Mouse (Mus musculus): ENCODE data around the gene Cyp2j6.
"Not testable (repeated sequence)": the region's sequence is repeated elsewhere in the genome, so short reads cannot be mapped to it uniquely, and the experiment has no call there.

Gene Cyp2j6

DNA sequence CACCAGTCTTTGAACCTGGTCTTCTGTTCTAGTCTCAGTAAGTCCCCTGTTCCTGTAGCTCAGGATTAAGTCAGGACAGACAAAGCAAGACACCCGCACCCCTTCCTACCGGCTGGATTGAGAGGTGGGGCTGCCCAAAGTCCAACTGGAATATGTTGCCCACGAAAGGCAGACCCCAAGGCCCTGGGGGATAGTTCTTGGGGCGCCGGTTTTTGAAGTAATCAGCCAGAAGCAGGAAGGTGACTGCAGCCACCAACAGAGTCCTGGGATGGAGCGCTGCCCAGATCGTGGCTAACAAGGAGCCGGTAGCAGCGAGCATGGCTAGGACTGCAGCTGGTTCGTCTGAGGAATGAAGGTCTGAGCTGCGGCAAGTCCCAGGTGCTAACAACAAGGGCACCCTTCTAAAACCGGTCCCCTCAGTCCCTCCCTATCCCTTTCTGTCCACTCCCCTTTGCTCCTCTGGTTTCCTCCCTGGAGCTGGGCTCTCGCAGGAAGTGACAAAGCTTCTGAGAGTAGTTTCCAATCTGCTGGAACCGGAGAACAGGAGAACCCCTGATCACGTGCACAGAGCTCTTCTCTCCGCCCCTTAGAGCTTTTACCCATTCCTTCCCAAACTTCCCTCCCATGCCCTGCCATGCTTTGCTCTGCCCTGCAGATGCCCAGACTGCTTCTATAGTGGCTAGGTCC is at the start of gene Cyp2j6:
Gene Cyp2j6, minus strand, starts transcription at position 529 of the 687 bp plus-strand sequence.
- DNase-seq (ENCODE audit: low spot score): peak; percentile 14

DNA sequence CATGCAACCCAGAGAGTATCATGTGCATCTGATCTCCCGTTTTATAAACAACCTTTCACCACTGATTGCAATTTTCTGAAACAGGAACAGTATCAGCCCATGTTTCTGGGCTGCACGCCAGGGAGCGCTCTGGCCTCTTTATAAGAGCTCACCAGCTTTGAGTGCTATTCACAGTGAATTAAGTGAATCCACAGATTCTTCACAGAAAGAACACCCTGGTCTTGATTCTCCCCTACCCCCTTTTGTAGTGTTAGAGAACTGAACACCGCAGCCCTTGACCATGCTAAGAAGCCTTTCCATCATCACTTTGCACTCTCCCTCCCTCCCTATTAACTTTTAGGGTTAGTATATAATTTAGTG is 38.3 kb upstream of the Cyp2j6 start:
- peak; percentile 19 for DNase-seq (ENCODE audit: low spot score)

DNA sequence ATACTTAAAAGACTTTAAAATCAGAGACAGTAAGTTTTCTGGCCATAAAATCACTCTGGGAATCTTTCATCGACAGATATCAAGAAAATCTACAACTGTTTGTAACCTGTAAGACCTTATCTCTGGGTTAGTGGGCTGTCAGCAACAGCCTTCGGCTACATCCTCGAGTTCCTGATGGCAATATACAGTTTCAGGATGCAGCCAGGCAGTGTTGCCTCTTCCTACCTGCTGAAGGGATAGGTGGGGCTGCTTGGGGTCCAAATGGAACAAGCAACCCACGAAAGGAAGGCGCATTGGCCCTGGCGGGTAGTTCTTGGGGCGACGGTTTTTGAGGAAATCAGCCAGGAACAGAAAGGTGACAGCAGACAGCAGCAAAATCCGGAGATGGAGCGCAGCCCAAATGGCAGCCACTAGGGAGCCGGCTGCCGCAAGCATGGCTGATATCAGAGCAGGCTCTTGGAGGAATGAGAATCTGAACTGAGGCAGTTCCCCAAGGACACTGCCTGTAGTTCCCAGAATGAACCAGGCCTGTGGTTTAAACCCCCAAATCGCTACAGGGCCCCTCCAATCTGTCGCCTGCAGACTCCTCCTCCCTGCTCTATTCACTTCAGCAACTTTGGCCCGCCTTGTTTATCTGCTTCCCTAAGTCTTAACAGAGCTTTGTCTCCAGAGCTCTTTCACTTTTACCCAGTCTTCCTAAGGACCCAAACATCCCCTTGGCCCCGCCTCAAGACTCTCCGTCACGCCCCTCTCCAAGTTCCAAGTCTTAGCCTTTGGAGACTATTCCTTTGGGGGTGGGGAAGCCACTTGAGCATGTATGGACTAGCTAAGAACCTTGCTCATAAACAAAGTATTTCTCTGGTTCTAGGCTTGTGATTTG is 37.7 kb upstream of the Cyp2j6 start, which contains the start of gene Cyp2j9:
Gene Cyp2j9, minus strand, starts transcription at position 668 of the 880 bp plus-strand sequence.
- peak; percentile 49 for DNase-seq (ENCODE audit: low spot score)

DNA sequence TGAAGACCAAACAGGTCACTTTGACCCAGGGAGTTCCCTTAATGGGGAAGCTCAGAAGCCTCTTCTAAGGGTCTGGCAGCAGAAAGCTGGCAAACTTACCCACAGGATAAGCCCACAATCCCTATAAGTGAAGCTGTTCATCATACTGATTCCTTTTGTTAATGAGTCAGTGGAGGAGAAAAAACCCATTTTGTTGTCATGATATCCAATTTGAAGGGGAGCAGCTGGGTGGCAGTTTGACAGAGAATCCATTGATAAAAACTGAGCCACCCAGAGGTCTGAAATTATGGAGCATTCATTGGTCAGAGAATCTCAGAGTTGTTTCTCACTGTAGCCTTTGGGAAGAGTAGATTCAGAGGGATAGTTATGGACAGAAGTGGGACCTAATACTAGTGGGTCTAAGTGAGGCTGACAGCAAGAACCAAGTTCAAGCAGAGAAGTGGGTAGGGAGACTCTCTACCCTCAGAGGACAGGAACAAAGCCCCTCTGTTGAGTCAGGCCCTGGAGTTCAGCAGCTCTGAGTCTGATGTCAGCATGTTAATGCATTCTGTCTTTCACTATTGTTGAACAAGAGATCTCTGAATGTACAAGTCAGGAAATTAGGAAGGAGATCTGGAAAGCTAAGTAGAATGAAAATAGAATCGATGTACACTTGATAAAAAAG is 28.1 kb upstream of the Cyp2j6 start:
- DNase-seq (ENCODE audit: low spot score): no peak

DNA sequence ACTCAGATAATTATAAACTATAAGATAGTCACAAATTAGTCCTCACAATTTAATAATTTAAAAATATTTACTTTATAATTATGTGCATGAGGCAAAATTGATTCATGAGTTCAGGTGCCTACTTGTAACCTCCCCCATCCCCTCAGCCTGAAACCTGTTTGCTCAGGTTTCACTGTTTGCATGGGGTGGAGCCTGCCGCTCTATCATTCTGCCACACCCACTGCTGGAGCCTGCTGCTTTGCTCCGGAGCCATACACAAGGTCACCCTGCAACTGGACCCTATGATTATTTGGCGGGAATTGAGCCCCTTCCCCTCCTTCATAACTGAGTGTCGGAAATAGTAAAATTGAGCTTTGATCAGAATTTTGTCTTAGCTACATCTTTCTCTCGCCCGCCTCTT is 26.9 kb upstream of the Cyp2j6 start:
- not testable (repeated sequence) for DNase-seq (ENCODE audit: low spot score)

DNA sequence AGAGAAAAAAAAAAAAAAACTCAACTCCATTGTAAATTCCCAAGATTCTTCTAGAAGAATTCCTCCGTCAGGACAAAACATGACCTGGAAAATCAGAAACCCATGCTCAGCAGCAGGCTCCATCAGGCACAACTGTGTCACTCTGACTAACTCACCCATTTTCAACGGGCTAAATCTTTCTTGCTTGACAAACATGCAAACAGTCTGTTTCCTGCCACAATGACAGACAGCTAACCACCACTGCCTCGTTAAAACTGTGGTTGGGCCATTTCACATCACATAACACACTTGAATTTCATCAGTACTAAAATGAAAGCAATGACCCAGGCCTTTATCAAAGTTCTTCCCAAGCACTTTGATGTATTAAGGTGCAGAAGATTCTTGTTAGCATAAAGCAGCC is 16.0 kb upstream of the Cyp2j6 start:
- DNase-seq (ENCODE audit: low spot score): no peak

DNA sequence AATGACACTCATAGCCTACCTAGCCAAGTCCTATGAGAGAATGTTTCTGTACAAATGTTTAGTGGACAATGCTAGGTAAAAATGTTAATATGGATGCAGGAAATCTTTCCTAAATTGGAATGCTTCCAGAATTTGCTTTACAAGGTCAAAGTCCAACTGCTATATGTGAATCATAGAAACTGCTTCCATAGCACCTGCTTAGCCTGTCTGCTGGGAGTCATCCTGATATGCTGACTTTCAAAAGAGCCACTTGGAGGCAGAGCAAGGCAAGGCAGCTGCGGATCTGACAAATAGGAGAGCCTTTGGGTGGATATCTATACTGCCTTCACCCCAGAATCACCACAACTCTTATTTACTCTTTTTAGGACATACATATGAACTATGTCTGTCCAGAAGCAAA is 14.5 kb upstream of the Cyp2j6 start:
- no peak for DNase-seq (ENCODE audit: low spot score)

DNA sequence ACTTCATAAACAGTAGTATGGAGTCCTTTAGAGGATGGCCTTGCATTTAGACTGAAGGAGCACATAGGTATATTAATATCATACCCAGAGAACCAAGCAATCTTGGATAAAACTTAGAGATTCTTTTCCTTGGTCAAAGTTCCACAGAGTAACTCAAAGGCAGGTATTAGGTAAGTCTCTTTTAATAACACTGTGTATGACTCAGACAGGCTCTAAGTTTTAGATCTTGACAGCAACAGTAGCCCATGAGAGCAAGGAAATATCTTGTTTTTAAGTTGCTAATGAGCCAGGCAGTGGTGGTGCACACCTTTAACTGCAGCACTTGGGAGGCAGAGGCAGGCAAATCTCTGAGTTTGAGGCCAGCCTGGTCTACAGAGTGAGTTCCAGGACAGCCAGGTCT is 12.3 kb upstream of the Cyp2j6 start:
- DNase-seq (ENCODE audit: low spot score): no peak

DNA sequence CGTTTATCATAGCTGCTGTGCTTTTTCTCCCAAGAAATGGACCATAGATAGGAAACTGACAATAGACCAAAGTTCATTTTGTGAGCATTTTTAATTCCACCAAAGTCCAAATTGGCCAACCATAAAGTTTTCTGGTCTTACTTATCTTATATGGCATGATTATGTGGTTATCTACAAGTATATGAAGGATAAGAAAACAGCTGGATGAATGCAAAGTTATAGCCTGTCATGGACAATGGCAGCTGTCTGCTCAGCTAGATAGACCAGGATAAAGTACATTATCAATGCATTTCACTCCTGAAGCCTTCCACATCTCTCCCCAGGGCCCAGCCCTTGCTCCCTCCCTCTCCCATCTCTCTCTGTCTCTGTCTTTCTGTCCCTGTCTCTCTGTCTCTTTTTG is 7.0 kb upstream of the Cyp2j6 start:
- DNase-seq (ENCODE audit: low spot score): no peak

DNA sequence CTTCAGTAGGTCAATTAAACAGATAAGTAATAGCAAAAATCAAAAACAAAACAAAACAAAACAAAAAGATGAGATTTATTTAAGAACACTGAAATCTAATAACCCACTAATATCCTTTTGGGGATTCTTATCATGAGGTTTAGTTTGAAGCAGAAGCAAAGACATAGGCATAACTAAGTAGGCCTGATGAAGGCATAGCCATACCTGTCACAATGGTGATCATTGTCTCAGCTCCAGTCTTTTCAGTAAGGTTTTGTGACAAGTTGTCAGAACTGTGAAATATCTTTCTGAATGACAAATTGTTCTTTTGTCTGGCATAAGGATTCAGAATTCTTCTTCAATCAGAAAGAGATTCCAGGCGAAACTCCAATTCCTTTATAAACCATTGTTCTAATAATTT is 6.3 kb upstream of the Cyp2j6 start:
- no peak for DNase-seq (ENCODE audit: low spot score)

DNA sequence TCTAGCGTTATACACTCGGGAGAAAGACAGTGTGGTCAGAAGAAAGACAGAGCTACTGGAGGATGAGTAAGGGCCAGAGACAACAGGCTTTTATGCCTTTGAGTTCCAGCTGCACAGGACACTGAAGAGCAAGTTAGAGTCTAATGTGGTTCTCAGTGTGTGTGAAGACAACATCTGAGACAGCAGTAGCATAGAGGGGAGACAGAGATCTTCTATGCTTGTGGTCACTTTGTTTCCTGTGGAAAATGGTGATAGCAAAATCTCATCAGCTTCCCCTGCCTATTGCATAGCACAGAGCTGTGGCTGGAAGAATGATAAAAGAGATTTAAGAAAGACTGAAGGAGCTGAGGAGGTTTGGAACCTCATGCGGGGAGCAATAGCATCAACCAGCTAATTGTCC is 1.8 kb downstream of the Cyp2j6 start:
- DNase-seq (ENCODE audit: low spot score): no peak

DNA sequence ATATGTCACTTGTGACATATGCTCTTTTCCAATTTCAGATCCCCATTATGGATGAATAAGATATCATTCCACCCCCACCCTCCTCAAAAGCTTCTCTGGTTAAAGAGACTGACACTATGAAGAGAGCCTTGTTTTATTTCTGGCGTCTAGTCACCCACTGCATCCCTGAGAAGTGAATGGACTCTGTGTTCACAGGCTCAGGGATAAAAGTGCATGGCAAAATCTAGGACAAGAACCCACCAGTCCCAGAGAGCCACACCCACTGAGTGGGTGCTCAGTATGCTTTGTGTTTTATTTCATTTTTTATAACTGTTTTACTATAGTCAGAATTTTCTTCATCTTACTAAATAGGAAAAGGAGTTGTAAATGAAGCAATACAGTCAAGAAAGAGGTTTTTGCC is 7.5 kb downstream of the Cyp2j6 start:
- DNase-seq (ENCODE audit: low spot score): no peak

DNA sequence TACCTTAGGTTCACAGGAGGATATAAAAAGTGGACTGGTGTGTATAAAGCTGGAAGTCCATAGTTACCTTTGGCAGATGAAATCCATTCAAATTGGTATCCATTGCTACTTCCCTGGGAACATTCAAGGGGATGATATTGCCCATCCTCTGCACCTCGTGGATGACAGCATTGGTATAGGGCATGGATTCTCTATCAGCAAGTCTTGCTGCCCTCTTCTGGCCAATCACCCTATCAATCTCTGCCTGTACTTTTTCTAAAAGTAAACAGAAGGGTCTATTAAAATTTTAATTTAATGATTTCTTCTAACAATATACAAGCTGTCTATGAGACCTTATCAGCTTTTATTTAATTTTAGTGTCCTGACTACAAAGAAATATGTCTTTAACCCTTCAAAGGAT is 27.7 kb downstream of the Cyp2j6 start:
- no peak for DNase-seq (ENCODE audit: low spot score)

DNA sequence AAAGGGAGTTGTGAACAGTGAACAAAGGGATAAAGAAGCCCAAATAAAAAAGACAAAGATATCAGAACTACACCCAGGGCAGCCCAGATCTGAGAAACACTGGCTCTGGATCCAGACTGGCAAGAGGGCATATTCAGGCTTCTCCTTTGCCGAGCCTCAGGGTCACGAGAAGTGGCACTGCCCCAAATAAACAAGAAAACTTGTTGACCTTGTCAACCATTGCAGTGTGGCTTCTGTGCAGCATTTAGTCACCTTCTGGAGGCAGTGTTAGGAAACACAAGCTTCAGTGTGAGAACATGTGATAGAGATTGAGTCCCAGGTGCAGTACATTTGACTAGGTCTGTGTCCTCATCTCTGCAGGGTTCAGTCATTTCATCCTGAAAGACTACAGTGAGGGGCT is 31.2 kb downstream of the Cyp2j6 start:
- peak; percentile 19 for DNase-seq (ENCODE audit: low spot score)

DNA sequence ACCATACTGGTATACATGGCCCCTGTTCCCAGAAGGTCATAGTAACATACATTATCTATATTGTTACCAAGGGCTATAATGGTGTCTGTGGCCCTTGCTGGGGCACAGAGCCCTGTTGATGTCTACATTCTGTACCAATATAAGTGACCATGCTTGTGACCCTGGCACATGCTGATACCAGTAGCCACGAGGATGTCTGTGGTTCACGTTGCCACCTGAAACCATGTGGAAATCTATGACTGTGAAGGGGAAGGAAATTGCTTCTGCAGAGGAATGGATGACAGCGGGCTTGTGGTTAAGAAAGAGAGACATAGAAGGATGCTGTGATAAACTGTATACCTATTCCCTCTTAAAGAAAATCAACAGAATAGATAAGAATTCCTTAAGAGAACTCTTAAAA is 43.4 kb downstream of the Cyp2j6 start:
- no peak for DNase-seq (ENCODE audit: low spot score)

DNA sequence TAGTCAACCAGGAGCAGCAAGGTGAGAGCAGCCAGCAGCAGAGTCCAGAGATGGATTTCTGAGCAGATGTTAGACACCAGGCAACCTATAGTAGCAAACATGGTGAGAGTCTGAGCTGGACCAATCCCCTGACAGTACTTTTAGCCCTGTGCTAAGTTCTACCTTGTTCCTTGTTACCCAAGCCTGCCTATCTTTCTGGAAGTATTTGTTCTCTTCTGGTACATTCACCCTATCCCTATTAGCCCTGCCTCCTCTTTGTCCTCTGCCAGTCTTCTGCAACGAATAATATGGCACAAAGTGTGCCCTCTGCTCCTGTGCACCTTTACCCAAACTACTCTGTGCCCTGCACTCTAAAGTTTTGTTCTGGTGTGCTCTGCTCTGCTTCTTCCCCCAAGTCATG is 46.2 kb downstream of the Cyp2j6 start, which contains the start of gene Cyp2j8:
Gene Cyp2j8, minus strand, starts transcription at position 101 of the 400 bp plus-strand sequence.
- DNase-seq (ENCODE audit: low spot score): no peak
